Mouse (Mus musculus): ENCODE measurements around the gene Arhgef25.
"Not testable (repeated sequence)": the region's sequence is repeated elsewhere in the genome, so short reads cannot be mapped to it uniquely, and the experiment has no call there.

- TF ChIP-seq CTCF (IDR thresholded peaks at IDR 0.05; ENCODE audit: borderline replicate concordance, insufficient read depth, low read length); POLR2A (IDR thresholded peaks at IDR 0.05; ENCODE audit: low read depth, low read length): not testable (repeated sequence)
Observed at GRCm38 (mm10) chr10:127152556-127152955, 37.3 kb downstream of the Arhgef25 start.

All from embryonic fibroblast, embryonic 13.5 days (primary cell).